Mouse (Mus musculus): ENCODE measurements around the gene March10. TPM values are rescaled to one million over a fixed set of nuclear protein-coding genes. Genes with fewer than 3 reads are reported as not detected.

The March10 gene
- polyA plus RNA-seq, 1 experiment from 2014 or later: not detected

DNA sequence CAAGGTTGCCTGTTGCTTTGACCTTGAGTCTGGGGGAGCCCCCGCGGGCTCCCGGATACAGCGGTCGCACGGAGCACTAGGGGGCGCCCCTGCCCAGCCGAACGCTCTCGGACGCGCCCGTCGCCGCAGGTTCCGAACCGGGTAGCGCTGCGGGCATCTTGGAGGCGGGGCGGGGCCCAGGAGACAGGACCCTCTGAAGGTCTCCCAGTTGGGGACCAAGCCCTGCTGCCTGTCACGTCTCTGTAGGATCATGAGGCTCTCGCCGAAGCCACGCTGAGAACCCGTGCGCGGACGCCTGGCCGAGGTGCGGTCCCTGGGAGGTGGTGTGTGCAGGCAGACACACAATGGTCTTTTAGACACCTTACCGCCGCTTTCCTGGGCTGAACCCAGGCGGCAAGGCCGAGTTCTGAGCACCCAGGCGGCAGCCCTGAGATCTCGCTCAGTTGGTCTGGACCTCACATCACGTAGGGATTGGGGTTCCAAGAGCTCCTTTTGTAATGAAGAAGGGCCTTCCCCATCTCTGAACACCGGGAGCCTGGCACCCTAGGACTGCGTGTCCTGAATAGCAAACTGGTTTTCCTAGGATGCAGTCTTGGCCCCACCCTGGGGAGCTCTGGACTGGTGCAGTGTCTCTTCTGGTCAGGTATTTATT is 93.5 kb downstream of the March10 start:
- H3K27ac ChIP-seq (ENCODE audit: low read length): no peak overlapping the region

DNA sequence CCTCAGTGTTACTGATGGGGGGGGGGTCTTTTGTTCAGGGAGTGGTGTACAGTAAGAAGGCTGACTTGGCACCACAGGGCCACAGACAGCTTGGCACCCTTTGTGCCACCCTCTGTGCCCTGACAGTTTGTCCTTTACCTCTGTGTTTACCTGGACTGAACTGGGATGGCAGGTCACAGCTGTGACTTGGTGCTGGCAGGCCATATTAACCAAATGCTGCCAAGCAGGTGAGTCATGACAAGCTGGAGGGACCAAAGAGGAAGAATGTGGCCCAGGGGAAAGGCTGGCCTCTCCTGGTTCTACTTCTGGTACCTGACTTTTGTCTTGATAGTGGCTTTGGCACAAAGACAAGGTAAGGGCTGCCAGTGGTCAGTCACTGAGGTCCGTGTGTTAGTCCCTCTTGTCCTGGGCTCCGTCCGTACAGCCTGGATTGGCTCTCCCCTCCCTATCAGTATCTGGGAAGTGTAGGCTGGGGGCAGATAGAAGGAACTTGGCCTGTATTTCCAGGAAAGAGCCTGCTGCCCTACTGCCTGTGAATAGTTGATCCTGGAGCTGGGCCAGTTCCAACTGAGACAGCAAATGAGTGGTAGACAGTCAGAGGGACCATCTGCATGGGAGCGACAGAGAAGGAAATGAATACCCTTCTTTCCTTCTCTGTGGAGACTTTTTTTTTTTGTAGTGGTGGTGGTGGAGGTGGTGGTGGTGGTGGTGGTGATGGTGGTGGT is 94.3 kb downstream of the March10 start:
- WGBS: 86% methylated on average over 4 of the region's 4 CpGs
- H3K4me3 ChIP-seq (replicated peaks; ENCODE audit: low read length): no peak overlapping the region
- H3K27me3 ChIP-seq (ENCODE audit: control insufficient read depth, insufficient read depth, low read length): no peaks in the 10 kb centered on the region
- no peak for ATAC-seq (ENCODE audit: insufficient read depth, low FRiP score)
- H3K9me3 ChIP-seq (replicated peaks; ENCODE audit: control insufficient read depth, low read length): no peaks in the 10 kb centered on the region
- H3K4me2 ChIP-seq (ENCODE audit: low read depth, low read length): no peak overlapping the region
- no peaks in the 10 kb centered on the region for H3K36me3 ChIP-seq (ENCODE audit: control insufficient read depth, insufficient read depth, low read length)
- H3K27ac ChIP-seq (ENCODE audit: low read length): no peak overlapping the region
- peaks cover 17% of the 10 kb centered on the region for H3K4me1 ChIP-seq (ENCODE audit: control insufficient read depth, insufficient read depth, low read length)
- H3K9ac ChIP-seq (ENCODE audit: low read length): no peak overlapping the region

More for the DNA sequence above, 93.5 kb downstream of the March10 start:
- no peaks in the 10 kb centered on the region for H3K9me3 ChIP-seq (replicated peaks; ENCODE audit: control insufficient read depth, low read length)
- H3K36me3 ChIP-seq (ENCODE audit: control insufficient read depth, insufficient read depth, low read length): no peaks in the 10 kb centered on the region
- peak; percentile 75; the same call in 1 of the 2 replicates for ATAC-seq (ENCODE audit: insufficient read depth, low FRiP score)
- H3K4me3 ChIP-seq (replicated peaks; ENCODE audit: low read length): peak overlapping the region; percentile 62
- H3K4me2 ChIP-seq (ENCODE audit: low read depth, low read length): peak overlapping the region; percentile 92
- H3K4me1 ChIP-seq (ENCODE audit: control insufficient read depth, insufficient read depth, low read length): peaks cover 17% of the 10 kb centered on the region
- peak overlapping the region; percentile 76 for H3K9ac ChIP-seq (ENCODE audit: low read length)
- 2% methylated on average over 40 of the region's 40 CpGs for WGBS
- no peaks in the 10 kb centered on the region for H3K27me3 ChIP-seq (ENCODE audit: control insufficient read depth, insufficient read depth, low read length)

DNA sequence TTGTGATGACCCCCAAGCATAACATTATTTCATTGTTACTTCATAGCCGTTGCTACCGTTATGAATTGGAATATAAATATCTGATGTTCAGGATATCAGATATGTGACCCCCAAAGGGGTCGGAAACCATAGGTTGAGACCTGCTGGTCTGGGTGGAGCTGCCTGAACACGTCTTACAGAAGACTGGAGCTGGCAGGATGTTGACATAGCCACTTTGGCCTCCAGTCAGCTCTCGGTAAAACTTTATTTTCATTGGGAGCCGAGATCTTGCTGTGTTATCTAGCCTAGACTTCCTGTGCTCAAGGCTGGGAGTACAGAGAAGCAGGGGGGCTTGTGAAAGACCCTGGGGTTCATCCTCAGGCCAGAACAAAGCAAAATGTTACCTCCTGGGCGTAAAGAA is 100.2 kb downstream of the March10 start:
- Histone ChIP-seq H3K36me3 (ENCODE audit: control insufficient read depth, insufficient read depth, low read length) (no peaks in the 10 kb centered on the region), H3K27me3 (ENCODE audit: control insufficient read depth, insufficient read depth, low read length) (no peaks in the 10 kb centered on the region), H3K9ac (ENCODE audit: low read length) (no peak overlapping the region), H3K4me3 (replicated peaks; ENCODE audit: low read length) (no peak overlapping the region), H3K27ac (ENCODE audit: low read length) (0 out of 2 replicates have a peak overlapping the region, but pooled peaks have one; percentile 35), H3K4me2 (ENCODE audit: low read depth, low read length) (no peak overlapping the region), H3K4me1 (ENCODE audit: control insufficient read depth, insufficient read depth, low read length) (peaks cover 20% of the 10 kb centered on the region), H3K9me3 (replicated peaks; ENCODE audit: control insufficient read depth, low read length) (no peaks in the 10 kb centered on the region)
- WGBS: 37% methylated on average over 7 of the region's 7 CpGs
- no peak for ATAC-seq (ENCODE audit: insufficient read depth, low FRiP score)

DNA sequence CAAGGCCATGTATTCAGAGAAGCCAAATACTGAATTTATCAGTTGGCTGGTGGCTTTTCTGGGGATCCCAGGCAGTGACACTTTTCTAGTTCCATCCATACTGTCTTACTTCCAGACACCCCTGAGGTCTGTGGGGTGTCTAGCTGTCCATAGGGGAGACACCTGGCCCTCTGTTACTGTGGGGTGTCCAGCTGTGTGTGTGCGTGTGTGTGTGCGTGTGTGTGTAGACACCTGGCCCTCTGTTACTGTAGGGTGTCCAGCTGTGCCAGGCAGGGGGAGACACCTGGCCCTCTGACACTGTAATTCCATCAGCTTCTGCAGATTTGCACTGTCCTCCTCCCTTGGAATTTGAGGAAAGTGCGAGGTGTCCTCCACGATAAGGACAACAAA is 102.6 kb downstream of the March10 start:
- peaks cover 20% of the 10 kb centered on the region for H3K4me1 ChIP-seq (ENCODE audit: control insufficient read depth, insufficient read depth, low read length)
- H3K27ac ChIP-seq (ENCODE audit: low read length): no peak overlapping the region
- no peak overlapping the region for H3K9ac ChIP-seq (ENCODE audit: low read length)
- H3K4me2 ChIP-seq (ENCODE audit: low read depth, low read length): no peak overlapping the region
- no peaks in the 10 kb centered on the region for H3K9me3 ChIP-seq (replicated peaks; ENCODE audit: control insufficient read depth, low read length)
- no peaks in the 10 kb centered on the region for H3K27me3 ChIP-seq (ENCODE audit: control insufficient read depth, insufficient read depth, low read length)
- 75% methylated on average over 4 of the region's 4 CpGs for WGBS
- H3K4me3 ChIP-seq (replicated peaks; ENCODE audit: low read length): no peak overlapping the region
- H3K36me3 ChIP-seq (ENCODE audit: control insufficient read depth, insufficient read depth, low read length): no peaks in the 10 kb centered on the region
- ATAC-seq (ENCODE audit: insufficient read depth, low FRiP score): no peak

DNA sequence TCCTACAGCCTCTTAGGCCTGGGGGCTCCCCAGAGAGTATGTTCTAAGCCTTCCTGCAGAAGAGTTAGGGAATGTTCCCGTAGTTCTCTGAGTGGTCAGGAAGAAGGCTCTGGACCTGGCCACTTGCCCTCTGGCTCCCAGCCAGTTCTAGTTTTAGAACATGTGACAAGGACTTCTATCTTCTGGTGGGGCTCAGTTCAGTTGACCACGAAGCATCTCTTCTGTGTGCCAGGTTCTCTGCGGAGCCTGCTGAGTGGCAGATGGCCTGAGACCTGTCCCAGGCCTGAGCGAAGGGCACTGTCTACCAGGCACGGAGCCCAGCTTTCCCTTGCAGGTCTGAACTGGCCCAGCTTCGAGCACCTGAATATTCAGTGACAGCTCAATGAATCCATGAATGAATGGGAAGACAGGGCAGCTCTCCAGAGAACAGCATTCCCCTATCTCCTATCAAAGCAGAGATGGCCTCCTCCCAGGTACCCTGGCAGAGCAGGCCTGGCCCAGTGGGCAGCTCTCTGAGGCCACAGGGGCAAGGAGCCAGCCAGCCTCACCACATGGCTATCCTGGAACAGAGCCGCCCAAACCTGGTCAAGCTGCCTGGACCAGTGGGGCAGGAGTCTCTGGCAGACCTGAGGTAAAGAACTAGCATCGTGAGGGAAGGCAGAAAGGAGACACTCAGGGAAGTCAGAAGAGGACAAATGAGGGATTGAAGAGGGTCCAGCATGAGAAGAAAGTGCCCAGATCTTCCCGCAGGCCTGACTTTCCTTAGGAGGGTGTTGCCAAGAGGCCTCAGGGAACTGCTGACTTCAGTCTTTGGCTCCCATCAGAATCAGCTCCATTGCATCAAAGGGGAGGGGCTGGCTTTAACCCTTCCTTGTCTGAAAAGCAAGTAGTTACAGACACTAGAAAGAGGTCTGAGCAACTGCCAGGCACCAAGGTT is 103.3 kb downstream of the March10 start:
- Histone ChIP-seq H3K9me3 (replicated peaks; ENCODE audit: control insufficient read depth, low read length) (no peaks in the 10 kb centered on the region), H3K9ac (ENCODE audit: low read length) (no peak overlapping the region), H3K36me3 (ENCODE audit: control insufficient read depth, insufficient read depth, low read length) (no peaks in the 10 kb centered on the region), H3K4me3 (replicated peaks; ENCODE audit: low read length) (no peak overlapping the region), H3K27ac (ENCODE audit: low read length) (peak overlapping the region; percentile 38), H3K27me3 (ENCODE audit: control insufficient read depth, insufficient read depth, low read length) (no peaks in the 10 kb centered on the region), H3K4me1 (ENCODE audit: control insufficient read depth, insufficient read depth, low read length) (peaks cover 20% of the 10 kb centered on the region), H3K4me2 (ENCODE audit: low read depth, low read length) (no peak overlapping the region)
- peak; percentile 48; the same call in 1 of the 2 replicates for ATAC-seq (ENCODE audit: insufficient read depth, low FRiP score)
- WGBS: 40% methylated on average over 9 of the region's 9 CpGs

DNA sequence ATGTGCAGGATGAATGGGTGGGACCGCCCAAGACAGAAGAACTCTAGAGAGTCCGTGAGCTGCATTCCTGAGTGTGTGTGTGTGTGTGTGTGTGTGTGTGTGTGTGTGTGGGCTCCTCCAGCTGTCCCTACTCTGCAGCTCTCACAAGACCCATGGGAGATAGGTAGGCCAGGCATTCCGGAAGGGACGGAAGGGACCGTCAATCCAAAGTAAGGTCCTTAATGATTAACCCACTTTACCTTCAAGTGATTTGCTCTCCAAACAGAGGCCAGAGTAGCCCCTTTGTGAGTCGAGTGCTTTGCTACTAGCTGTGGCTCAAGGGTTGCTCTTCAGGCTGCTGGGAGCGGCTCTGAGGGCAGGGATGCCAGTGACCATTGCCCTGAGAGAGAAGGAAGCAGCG is 104.4 kb downstream of the March10 start:
- Histone ChIP-seq H3K27ac (ENCODE audit: low read length) (peak overlapping the region; percentile 38), H3K4me1 (ENCODE audit: control insufficient read depth, insufficient read depth, low read length) (peaks cover 20% of the 10 kb centered on the region), H3K4me2 (ENCODE audit: low read depth, low read length) (no peak overlapping the region), H3K9me3 (replicated peaks; ENCODE audit: control insufficient read depth, low read length) (no peaks in the 10 kb centered on the region), H3K9ac (ENCODE audit: low read length) (no peak overlapping the region), H3K4me3 (replicated peaks; ENCODE audit: low read length) (no peak overlapping the region), H3K36me3 (ENCODE audit: control insufficient read depth, insufficient read depth, low read length) (no peaks in the 10 kb centered on the region), H3K27me3 (ENCODE audit: control insufficient read depth, insufficient read depth, low read length) (no peaks in the 10 kb centered on the region)
- 51% methylated on average over 8 of the region's 8 CpGs for WGBS
- peak; percentile 45 for ATAC-seq (ENCODE audit: insufficient read depth, low FRiP score)

DNA sequence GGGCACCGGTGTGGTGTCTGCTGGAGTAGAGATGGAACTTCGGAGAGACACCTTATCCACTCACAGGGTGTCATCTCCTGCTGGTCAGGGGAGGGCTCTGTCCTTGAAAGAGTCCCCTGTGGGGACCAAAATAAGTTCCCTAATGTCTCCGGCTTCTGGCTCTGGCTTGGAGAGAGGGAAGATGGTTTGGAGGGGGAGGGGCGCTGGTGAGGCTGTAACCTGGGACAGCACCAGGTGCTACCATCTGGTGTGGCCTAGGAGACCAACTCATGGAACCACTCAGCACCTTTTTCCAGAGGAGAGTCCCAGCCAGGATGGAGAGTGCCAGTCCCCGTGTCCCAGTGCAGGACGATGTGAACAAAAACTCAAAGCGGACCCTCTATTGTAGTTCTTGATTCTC is 105.9 kb downstream of the March10 start:
- Histone ChIP-seq H3K4me2 (ENCODE audit: low read depth, low read length) (no peak overlapping the region), H3K4me3 (replicated peaks; ENCODE audit: low read length) (no peak overlapping the region), H3K9ac (ENCODE audit: low read length) (no peak overlapping the region), H3K9me3 (replicated peaks; ENCODE audit: control insufficient read depth, low read length) (no peaks in the 10 kb centered on the region), H3K4me1 (ENCODE audit: control insufficient read depth, insufficient read depth, low read length) (peaks cover 20% of the 10 kb centered on the region), H3K36me3 (ENCODE audit: control insufficient read depth, insufficient read depth, low read length) (no peaks in the 10 kb centered on the region), H3K27me3 (ENCODE audit: control insufficient read depth, insufficient read depth, low read length) (no peaks in the 10 kb centered on the region), H3K27ac (ENCODE audit: low read length) (no peak overlapping the region)
- ATAC-seq (ENCODE audit: insufficient read depth, low FRiP score): no peak
- 84% methylated on average over 7 of the region's 7 CpGs for WGBS

DNA sequence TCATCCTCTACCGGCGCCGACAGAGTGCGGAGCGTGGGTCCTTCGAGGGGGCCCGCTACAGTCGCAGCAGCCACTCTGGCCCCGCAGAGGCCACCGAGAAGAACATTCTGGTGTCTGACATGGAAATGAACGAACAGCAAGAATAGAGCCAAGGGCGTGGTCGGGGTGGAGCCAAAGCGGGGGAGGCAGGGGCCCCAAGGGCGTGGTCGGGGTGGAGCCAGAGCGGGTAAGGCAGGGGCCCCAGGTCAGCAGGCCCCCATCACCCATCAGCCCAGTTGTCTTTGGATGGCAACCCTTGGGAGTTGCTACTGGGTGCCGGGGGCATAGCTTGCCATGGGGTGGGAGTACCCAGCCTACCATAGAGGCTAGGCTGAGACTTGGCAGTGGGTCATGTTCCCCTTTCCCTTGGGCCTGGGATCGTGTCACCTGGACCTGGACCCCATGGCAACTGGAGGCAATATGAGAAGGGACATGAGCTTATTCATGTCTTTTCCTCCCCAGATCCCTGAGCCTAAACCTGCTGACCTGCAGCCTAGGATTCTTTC is 106.7 kb downstream of the March10 start:
- H3K4me1 ChIP-seq (ENCODE audit: control insufficient read depth, insufficient read depth, low read length): peaks cover 19% of the 10 kb centered on the region
- no peak overlapping the region for H3K4me3 ChIP-seq (replicated peaks; ENCODE audit: low read length)
- no peaks in the 10 kb centered on the region for H3K9me3 ChIP-seq (replicated peaks; ENCODE audit: control insufficient read depth, low read length)
- H3K9ac ChIP-seq (ENCODE audit: low read length): no peak overlapping the region
- H3K27ac ChIP-seq (ENCODE audit: low read length): no peak overlapping the region
- ATAC-seq (ENCODE audit: insufficient read depth, low FRiP score): no peak
- H3K27me3 ChIP-seq (ENCODE audit: control insufficient read depth, insufficient read depth, low read length): no peaks in the 10 kb centered on the region
- WGBS: 86% methylated on average over 19 of the region's 19 CpGs
- no peaks in the 10 kb centered on the region for H3K36me3 ChIP-seq (ENCODE audit: control insufficient read depth, insufficient read depth, low read length)
- no peak overlapping the region for H3K4me2 ChIP-seq (ENCODE audit: low read depth, low read length)
